Mouse (Mus musculus): ENCODE results near the gene Col13a1. TPM values are rescaled to one million over a fixed set of nuclear protein-coding genes. Genes with fewer than 3 reads are reported as not detected.

Col13a1 gene
- 3.0 and 3.9 TPM in 2 replicates for polyA plus RNA-seq (2016; fragmentation: Nextera tagmentation; extraction: Ambion mirVana)

- peak within 1 kb of the TSS; percentile 58 for H3K9ac ChIP-seq (replicated peaks)
- WGBS = under 1% methylated on average over 41 of the region's 41 CpGs
- peak within 1 kb of the TSS; percentile 94 for H3K4me2 ChIP-seq
- peaks cover 54% of the 10 kb centered on the region for H3K27me3 ChIP-seq
- no peaks in the 10 kb centered on the region for H3K9me3 ChIP-seq
- H3K27ac ChIP-seq = 0 out of 2 replicates have a peak within 1 kb of the TSS, but pooled peaks have one; percentile 53
- no peaks in the 10 kb centered on the region for H3K36me3 ChIP-seq
- H3K4me1 ChIP-seq (replicated peaks) = peaks cover 34% of the 10 kb centered on the region
- H3K4me3 ChIP-seq (replicated peaks) = peak within 1 kb of the TSS; percentile 52
- ATAC-seq (ENCODE audit: insufficient number of reproducible peaks, insufficient read depth, low FRiP score, low TSS enrichment, low read depth) = no peak
These were observed at the start of gene Col13a1 for GRCm38 (mm10) chr10:61978866-61979340. TSS of gene Col13a1 (minus strand) at chr10:61979108.

- Histone ChIP-seq H3K27me3 (0 out of 2 replicates have a peak, but pooled peaks cover 3% of the 10 kb centered on the region), H3K9me3 (no peaks in the 10 kb centered on the region), H3K4me1 (replicated peaks) (peaks cover 9% of the 10 kb centered on the region), H3K4me3 (replicated peaks) (no peak overlapping the region), H3K27ac (no peak overlapping the region), H3K4me2 (no peak overlapping the region), H3K36me3 (no peaks in the 10 kb centered on the region), H3K9ac (replicated peaks) (no peak overlapping the region)
- no peak for ATAC-seq (ENCODE audit: insufficient number of reproducible peaks, insufficient read depth, low FRiP score, low TSS enrichment, low read depth)
- WGBS = 45% methylated on average over 12 of the region's 12 CpGs
These were observed 48.8 kb upstream of the Col13a1 start for GRCm38 (mm10) chr10:62027699-62028098.

- H3K4me2 ChIP-seq = no peak overlapping the region
These were observed 45.1 kb upstream of the Col13a1 start for GRCm38 (mm10) chr10:62023821-62024551.

GRCm38 (mm10) chr10:62020068-62020620 is 41.2 kb upstream of the Col13a1 start:
- Histone ChIP-seq H3K9me3 (no peaks in the 10 kb centered on the region), H3K4me2 (no peak overlapping the region), H3K27ac (no peak overlapping the region), H3K9ac (replicated peaks) (no peak overlapping the region), H3K4me1 (replicated peaks) (peaks cover 15% of the 10 kb centered on the region), H3K4me3 (replicated peaks) (no peak overlapping the region), H3K36me3 (no peaks in the 10 kb centered on the region), H3K27me3 (0 out of 2 replicates have a peak, but pooled peaks cover 3% of the 10 kb centered on the region)
- 26% methylated on average over 7 of the region's 7 CpGs for WGBS
- ATAC-seq (ENCODE audit: insufficient number of reproducible peaks, insufficient read depth, low FRiP score, low TSS enrichment, low read depth) = no peak

More at GRCm38 (mm10) chr10:62023821-62024551, 45.1 kb upstream of the Col13a1 start:
- Histone ChIP-seq H3K4me3 (replicated peaks) (no peak overlapping the region), H3K27me3 (0 out of 2 replicates have a peak, but pooled peaks cover 3% of the 10 kb centered on the region), H3K27ac (no peak overlapping the region), H3K9me3 (no peaks in the 10 kb centered on the region), H3K4me1 (replicated peaks) (peaks cover 12% of the 10 kb centered on the region), H3K9ac (replicated peaks) (no peak overlapping the region), H3K36me3 (no peaks in the 10 kb centered on the region)
- no peak for ATAC-seq (ENCODE audit: insufficient number of reproducible peaks, insufficient read depth, low FRiP score, low TSS enrichment, low read depth)
- 36% methylated on average over 19 of the region's 19 CpGs for WGBS

- no peak for ATAC-seq (ENCODE audit: insufficient number of reproducible peaks, insufficient read depth, low FRiP score, low TSS enrichment, low read depth)
- no peak overlapping the region for H3K4me3 ChIP-seq (replicated peaks)
- no peak overlapping the region for H3K9ac ChIP-seq (replicated peaks)
- no peaks in the 10 kb centered on the region for H3K9me3 ChIP-seq
- WGBS = 21% methylated on average over 16 of the region's 16 CpGs
- H3K27me3 ChIP-seq = 0 out of 2 replicates have a peak, but pooled peaks cover 3% of the 10 kb centered on the region
- peaks cover 15% of the 10 kb centered on the region for H3K4me1 ChIP-seq (replicated peaks)
- H3K27ac ChIP-seq = no peak overlapping the region
- H3K36me3 ChIP-seq = no peaks in the 10 kb centered on the region
- no peak overlapping the region for H3K4me2 ChIP-seq
These were observed 40.6 kb upstream of the Col13a1 start for GRCm38 (mm10) chr10:62019386-62020067.

GRCm38 (mm10) chr10:62016947-62017346 is 38.0 kb upstream of the Col13a1 start:
- H3K9ac ChIP-seq (replicated peaks) = no peak overlapping the region
- ATAC-seq (ENCODE audit: insufficient number of reproducible peaks, insufficient read depth, low FRiP score, low TSS enrichment, low read depth) = peak; percentile 64
- no peaks in the 10 kb centered on the region for H3K9me3 ChIP-seq
- 49% methylated on average over 6 of the region's 6 CpGs for WGBS
- H3K27me3 ChIP-seq = no peaks in the 10 kb centered on the region
- peaks cover 10% of the 10 kb centered on the region for H3K4me1 ChIP-seq (replicated peaks)
- no peak overlapping the region for H3K4me3 ChIP-seq (replicated peaks)
- H3K4me2 ChIP-seq = no peak overlapping the region
- no peaks in the 10 kb centered on the region for H3K36me3 ChIP-seq
- H3K27ac ChIP-seq = no peak overlapping the region

GRCm38 (mm10) chr10:62013190-62013589 is 34.3 kb upstream of the Col13a1 start:
- no peak overlapping the region for H3K4me3 ChIP-seq (replicated peaks)
- peaks cover 6% of the 10 kb centered on the region for H3K4me1 ChIP-seq (replicated peaks)
- no peaks in the 10 kb centered on the region for H3K9me3 ChIP-seq
- ATAC-seq (ENCODE audit: insufficient number of reproducible peaks, insufficient read depth, low FRiP score, low TSS enrichment, low read depth) = no peak
- WGBS = 79% methylated on average over 5 of the region's 5 CpGs
- H3K27ac ChIP-seq = no peak overlapping the region
- H3K27me3 ChIP-seq = 0 out of 2 replicates have a peak, but pooled peaks cover 3% of the 10 kb centered on the region
- no peaks in the 10 kb centered on the region for H3K36me3 ChIP-seq
- H3K9ac ChIP-seq (replicated peaks) = no peak overlapping the region
- no peak overlapping the region for H3K4me2 ChIP-seq

GRCm38 (mm10) chr10:62012371-62012770 is 33.5 kb upstream of the Col13a1 start:
- Histone ChIP-seq H3K4me3 (replicated peaks) (no peak overlapping the region), H3K27ac (no peak overlapping the region), H3K36me3 (no peaks in the 10 kb centered on the region), H3K4me2 (no peak overlapping the region), H3K27me3 (0 out of 2 replicates have a peak, but pooled peaks cover 3% of the 10 kb centered on the region), H3K4me1 (replicated peaks) (peaks cover 6% of the 10 kb centered on the region), H3K9ac (replicated peaks) (no peak overlapping the region), H3K9me3 (no peaks in the 10 kb centered on the region)
- 80% methylated on average over 4 of the region's 4 CpGs for WGBS
- ATAC-seq (ENCODE audit: insufficient number of reproducible peaks, insufficient read depth, low FRiP score, low TSS enrichment, low read depth) = no peak

- H3K27me3 ChIP-seq = 0 out of 2 replicates have a peak, but pooled peaks cover 3% of the 10 kb centered on the region
- WGBS = 58% methylated on average over 6 of the region's 6 CpGs
- no peak overlapping the region for H3K27ac ChIP-seq
- H3K4me1 ChIP-seq (replicated peaks) = no peaks in the 10 kb centered on the region
- H3K36me3 ChIP-seq = no peaks in the 10 kb centered on the region
- no peaks in the 10 kb centered on the region for H3K9me3 ChIP-seq
- no peak overlapping the region for H3K4me2 ChIP-seq
- no peak overlapping the region for H3K9ac ChIP-seq (replicated peaks)
- no peak for ATAC-seq (ENCODE audit: insufficient number of reproducible peaks, insufficient read depth, low FRiP score, low TSS enrichment, low read depth)
- no peak overlapping the region for H3K4me3 ChIP-seq (replicated peaks)
These were observed 31.1 kb upstream of the Col13a1 start for GRCm38 (mm10) chr10:62009981-62010500.

GRCm38 (mm10) chr10:62007958-62008357 is 29.1 kb upstream of the Col13a1 start:
- no peak overlapping the region for H3K4me3 ChIP-seq (replicated peaks)
- H3K4me1 ChIP-seq (replicated peaks) = no peaks in the 10 kb centered on the region
- no peak overlapping the region for H3K4me2 ChIP-seq
- no peak overlapping the region for H3K27ac ChIP-seq
- ATAC-seq (ENCODE audit: insufficient number of reproducible peaks, insufficient read depth, low FRiP score, low TSS enrichment, low read depth) = no peak
- no peaks in the 10 kb centered on the region for H3K9me3 ChIP-seq
- 82% methylated on average over 4 of the region's 4 CpGs for WGBS
- no peak overlapping the region for H3K9ac ChIP-seq (replicated peaks)
- no peaks in the 10 kb centered on the region for H3K36me3 ChIP-seq
- H3K27me3 ChIP-seq = 0 out of 2 replicates have a peak, but pooled peaks cover 3% of the 10 kb centered on the region

GRCm38 (mm10) chr10:62006371-62006770 is 27.5 kb upstream of the Col13a1 start:
- Histone ChIP-seq H3K9ac (replicated peaks) (no peak overlapping the region), H3K4me1 (replicated peaks) (no peaks in the 10 kb centered on the region), H3K27me3 (0 out of 2 replicates have a peak, but pooled peaks cover 3% of the 10 kb centered on the region), H3K9me3 (no peaks in the 10 kb centered on the region), H3K27ac (no peak overlapping the region), H3K4me3 (replicated peaks) (no peak overlapping the region), H3K4me2 (no peak overlapping the region), H3K36me3 (no peaks in the 10 kb centered on the region)
- ATAC-seq (ENCODE audit: insufficient number of reproducible peaks, insufficient read depth, low FRiP score, low TSS enrichment, low read depth) = no peak
- WGBS = 27% methylated on average over 8 of the region's 8 CpGs
